Mouse (Mus musculus) WW6 (cell line): ENCODE data around the gene Akap8.

Source experiments
- DNase-seq: peaks from one replicate; pipeline ENCODE4 v3.0.0-alpha.2; 2013; ENCODE audit warnings: low read depth, low spot score

Akap8 gene

DNA sequence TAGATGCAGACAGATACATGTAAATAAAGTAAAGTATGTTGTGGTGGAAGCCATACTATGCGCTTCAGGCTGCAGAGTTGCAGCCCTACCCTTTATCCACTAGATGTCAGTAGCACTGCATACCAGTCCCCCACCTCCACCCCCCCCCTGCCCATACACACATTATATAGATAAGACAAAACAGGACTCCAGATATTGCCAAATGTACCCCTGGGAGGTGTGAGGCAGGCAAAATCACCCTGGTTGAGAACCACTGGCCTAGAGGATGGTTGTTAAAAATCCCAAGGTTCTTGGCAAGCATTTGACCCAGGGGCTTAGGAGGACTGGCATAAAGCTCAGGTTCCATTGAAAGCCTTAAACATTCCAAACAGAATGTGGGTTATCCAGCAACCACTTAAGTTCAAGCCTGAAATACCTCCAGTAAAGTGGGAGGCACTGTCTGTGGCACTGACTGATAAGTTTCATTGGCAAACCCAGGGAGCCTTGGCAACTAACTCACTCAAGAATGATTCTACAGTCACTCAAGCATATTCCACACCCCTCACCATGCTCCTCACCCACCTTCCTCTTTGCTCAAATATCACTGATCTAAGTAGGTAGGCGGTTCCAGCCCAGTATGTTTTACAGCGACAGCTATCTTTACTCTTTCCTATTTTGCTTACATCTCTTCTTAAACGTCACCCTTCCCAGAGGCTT, 28.1 kb upstream of the Akap8 start:
- no peak for DNase-seq

DNA sequence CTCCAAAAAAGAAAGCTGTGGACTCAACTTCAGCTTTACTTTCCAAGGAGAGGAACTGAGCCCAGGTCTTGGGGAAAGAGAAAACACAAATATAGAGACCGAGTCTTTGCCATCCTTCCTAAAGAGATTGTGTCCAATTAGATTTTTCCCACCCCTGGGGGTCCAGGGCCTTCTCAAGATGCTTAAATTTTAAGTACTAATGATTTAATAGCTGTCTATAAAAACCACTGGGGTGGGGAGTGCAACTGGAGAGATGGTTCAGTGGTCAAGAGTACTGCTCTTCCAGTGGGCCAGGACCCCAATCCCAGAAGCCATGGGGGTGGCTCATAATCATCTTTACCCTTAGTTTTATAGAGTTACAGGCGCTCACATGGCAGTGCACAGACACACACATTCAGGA, 27.4 kb upstream of the Akap8 start:
- DNase-seq: no peak

- no peak for DNase-seq
Observed at GRCm38 (mm10) chr17:32341102-32341501, 20.1 kb upstream of the Akap8 start.

GRCm38 (mm10) chr17:32340110-32340509, 19.1 kb upstream of the Akap8 start:
- no peak for DNase-seq

- DNase-seq: no peak
Observed at GRCm38 (mm10) chr17:32335869-32336268, 14.8 kb upstream of the Akap8 start.

DNA sequence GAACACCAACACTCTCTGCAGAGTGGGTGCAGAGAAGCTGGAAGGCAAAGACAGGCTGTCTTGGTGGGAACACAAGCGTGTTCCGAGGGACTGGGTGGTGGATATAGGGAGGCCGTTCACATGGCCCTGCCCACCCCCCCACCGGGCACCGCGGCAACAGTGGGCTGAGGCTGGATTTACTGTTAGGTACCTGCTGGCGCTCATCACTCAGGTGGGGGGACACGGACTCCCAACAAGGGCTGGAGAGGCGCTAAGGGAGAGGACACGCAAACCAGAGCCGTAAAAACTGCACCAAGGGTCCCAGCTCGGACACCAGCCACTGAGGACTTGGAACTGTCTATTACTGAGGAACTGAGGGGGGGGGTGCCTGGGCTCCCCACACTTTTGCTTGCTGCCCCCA, 13.9 kb upstream of the Akap8 start:
- no peak for DNase-seq

DNA sequence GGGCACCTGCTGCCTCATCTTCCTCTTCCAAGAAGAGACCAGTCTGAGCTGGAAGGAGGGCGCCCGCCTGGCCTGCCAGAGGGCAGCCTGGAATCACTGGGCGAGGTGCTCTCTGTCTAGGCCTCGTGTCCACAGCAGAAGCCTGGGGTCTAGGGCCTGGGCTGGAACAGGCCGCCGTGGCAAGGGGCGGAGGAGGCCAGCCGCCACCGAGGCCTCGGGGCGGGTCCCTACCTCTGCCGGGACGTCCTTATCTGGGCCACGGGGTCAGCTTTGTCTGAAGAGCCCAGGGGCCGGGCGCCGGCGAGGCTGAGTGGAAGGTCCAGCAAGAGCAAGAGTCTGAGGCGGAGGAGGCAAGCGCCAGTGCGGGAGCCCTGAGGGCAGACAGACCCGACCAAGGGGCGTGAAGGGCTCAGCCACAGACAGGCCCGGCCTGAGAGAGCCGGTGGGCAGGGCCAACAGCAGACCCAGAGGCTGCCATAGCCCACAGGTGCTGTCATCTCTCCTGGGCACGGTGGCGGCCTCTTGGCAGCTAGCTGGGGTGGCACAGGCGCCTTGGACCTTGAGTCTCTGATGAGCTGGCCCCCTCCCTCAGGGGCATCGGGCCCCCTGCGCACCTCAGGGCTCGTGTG, 12.8 kb upstream of the Akap8 start:
- DNase-seq: no peak

DNA sequence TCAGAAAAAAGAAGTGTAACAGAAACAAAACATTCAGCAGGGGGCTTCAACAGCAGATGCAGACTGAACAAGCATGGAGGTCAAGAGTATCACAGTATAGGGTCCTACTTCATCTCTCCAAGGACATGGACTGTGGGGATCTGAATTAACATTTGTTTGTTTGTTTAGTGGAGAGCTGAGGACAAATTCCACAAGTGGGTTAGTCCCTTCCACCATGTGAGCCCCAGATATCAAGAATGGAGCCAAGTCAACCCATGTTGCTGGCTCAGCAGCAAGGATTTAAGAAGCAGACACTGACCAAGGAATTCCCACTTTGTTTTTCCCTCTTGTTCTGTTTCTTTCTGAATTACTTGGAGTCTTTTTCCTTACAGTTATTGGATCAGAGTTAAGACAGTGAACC, 6.5 kb upstream of the Akap8 start:
- no peak for DNase-seq

DNA sequence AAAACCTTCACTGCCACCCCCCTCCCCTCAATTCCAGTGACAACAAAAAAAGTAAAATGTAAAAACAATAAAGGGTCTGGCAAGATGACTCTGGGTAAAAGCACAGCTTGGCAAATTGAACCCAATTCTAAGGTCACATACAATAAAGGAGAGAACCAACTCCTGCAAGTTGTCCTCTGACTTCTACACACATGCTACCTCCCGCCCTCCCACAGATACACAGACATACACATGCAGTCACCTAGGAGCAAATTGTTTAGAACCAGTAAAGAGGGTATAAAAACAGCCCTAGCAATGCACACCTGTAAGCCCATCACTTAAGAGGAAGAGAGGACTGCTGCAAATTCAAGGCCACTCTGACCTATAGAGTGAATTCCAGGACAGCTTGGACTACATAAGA, 1.8 kb upstream of the Akap8 start:
- DNase-seq: no peak

- no peak for DNase-seq
Observed at GRCm38 (mm10) chr17:32321836-32322235, 798 bp upstream of the Akap8 start.

DNA sequence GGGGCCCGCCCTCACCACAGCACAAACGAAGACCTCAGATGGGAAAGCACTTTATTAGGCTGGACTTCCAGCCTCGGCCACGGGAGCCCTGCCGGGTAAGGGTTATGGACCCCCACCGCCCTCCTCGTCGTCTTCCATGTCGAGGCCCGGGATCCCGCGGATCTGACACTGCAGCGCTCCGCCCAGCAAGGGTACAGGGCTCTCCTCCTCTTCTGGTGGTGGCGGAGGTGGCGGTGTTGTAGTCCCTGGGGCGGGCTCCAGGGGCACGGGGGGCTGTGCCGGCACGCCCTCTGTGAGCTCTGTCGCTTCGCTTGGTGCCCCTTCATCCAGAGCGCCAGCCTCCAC, 324 bp upstream of the Akap8 start:
- no peak for DNase-seq

GRCm38 (mm10) chr17:32319950-32320349, 1.1 kb downstream of the Akap8 start:
- DNase-seq: no peak

GRCm38 (mm10) chr17:32317708-32318107, 3.3 kb downstream of the Akap8 start:
- DNase-seq: no peak

DNA sequence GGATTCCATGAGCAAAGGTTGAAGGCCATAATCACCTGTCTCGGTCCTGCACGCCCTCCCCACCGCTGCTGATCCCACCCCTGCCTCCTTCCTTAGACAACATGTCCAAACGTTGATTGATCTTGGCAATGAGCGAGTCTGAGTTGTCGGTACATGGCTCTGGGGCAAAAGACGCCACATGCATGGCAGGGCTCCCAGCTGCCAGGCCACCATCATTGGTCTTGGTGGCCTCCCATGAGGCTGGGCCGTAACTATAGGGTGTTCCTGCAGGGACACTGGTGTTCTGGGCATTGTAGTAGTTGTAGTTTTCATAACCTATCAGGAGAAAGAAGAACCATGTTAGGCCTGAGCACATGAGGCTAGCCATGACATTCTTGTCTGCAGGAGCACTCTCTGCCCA, 4.0 kb downstream of the Akap8 start:
- DNase-seq: no peak

- no peak for DNase-seq
Observed at GRCm38 (mm10) chr17:32315560-32315959, 5.5 kb downstream of the Akap8 start.

DNA sequence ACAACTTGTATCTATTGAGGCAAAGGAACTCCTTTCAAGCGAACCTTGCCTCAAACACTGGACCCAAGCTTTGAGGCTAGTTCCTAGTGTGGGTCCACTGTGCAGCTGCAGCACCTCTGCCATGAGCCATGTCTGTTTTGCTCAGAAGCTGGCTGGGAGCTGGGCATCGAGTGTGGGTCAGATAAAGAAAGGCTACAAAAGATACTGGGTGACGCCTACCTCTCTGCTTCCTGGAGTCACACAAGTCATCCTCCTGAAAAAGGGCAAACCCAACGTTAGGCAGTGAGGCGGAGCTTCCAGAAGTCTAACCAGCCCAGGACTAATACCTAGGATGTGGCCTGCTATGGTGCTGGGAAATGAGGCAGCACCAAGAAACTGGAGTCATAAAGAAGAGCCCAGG, 7.1 kb downstream of the Akap8 start:
- DNase-seq: no peak

DNA sequence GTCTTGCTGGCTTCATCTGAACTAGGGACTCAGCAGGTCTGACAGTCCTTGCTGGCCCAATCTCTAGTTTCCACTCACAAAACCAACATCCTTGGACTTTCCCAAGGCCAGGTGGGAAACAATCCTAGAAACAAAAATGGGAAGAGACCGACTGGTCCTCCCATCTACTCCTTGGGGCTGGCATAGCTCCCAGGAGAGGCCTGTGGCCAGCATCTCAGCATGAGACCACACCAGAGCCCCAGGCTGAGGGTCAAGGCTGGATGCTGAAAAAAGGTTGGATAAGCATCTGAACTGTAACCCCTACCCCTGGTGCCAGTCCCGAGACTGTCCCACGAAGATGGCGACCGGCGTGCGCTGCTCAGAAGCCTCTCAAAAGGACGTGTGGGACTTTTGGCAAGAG, 8.2 kb downstream of the Akap8 start:
- no peak for DNase-seq

- DNase-seq: no peak
Observed at GRCm38 (mm10) chr17:32307963-32308362, 13.1 kb downstream of the Akap8 start.

GRCm38 (mm10) chr17:32298125-32298524, 22.9 kb downstream of the Akap8 start:
- no peak for DNase-seq

GRCm38 (mm10) chr17:32295901-32296300, 25.1 kb downstream of the Akap8 start:
- peak; percentile 71 for DNase-seq

- DNase-seq: no peak
Observed at GRCm38 (mm10) chr17:32295160-32295559, 25.9 kb downstream of the Akap8 start.

GRCm38 (mm10) chr17:32285138-32285670, 35.8 kb downstream of the Akap8 start:
- DNase-seq: no peak
